Mouse (Mus musculus) forebrain, embryonic 15.5 days (tissue): ENCODE measurements around the gene Lrch1. TPM values are rescaled to one million over a fixed set of nuclear protein-coding genes. Genes with fewer than 3 reads are reported as not detected.

Experiments
- ATAC-seq: fragments of 200-750 bp; cut with Nextera tagmentation; replicated peaks from 2 replicates; pipeline ENCODE4 v1.8.0; 2017; ENCODE audit warnings: mild to moderate bottlenecking, moderate TSS enrichment, moderate library complexity
- H3K27ac ChIP-seq: fragments of 300-500 bp; sonication (generic); replicated peaks from 2 replicates; pipeline ENCODE4 v1.5.1; 2015; ENCODE audit warnings: mild to moderate bottlenecking, inconsistent platforms
- H3K27me3 ChIP-seq: fragments of 300-500 bp; sonication (generic); 2 replicates; pipeline ENCODE4 v1.6.1; 2015; ENCODE audit warnings: inconsistent platforms
- H3K36me3 ChIP-seq: fragments of 300-500 bp; sonication (generic); 2 replicates; pipeline ENCODE4 v1.6.1; 2015; ENCODE audit warnings: mild to moderate bottlenecking, inconsistent platforms
- H3K4me1 ChIP-seq: fragments of 300-500 bp; sonication (generic); 2 replicates; pipeline ENCODE4 v1.6.1; 2015; ENCODE audit warnings: inconsistent platforms
- H3K4me2 ChIP-seq: fragments of 300-500 bp; sonication (generic); replicated peaks from 2 replicates; pipeline ENCODE4 v1.6.1; 2015; ENCODE audit warnings: mild to moderate bottlenecking, inconsistent platforms
- H3K4me3 ChIP-seq: fragments of 300-500 bp; sonication (generic); 2 replicates; pipeline ENCODE4 v1.5.1; 2015; ENCODE audit warnings: mild to moderate bottlenecking, inconsistent platforms
- H3K9ac ChIP-seq: fragments of 300-500 bp; sonication (generic); replicated peaks from 2 replicates; pipeline ENCODE4 v1.6.1; 2015; ENCODE audit warnings: mild to moderate bottlenecking, inconsistent platforms
- H3K9me3 ChIP-seq: fragments of 300-500 bp; sonication (generic); 2 replicates; pipeline ENCODE4 v1.6.1; 2016; ENCODE audit warnings: inconsistent platforms
- WGBS: fragments of 180-500 bp; shearing (Covaris S2); methylation state at CpG from one replicate; pipeline ENCODE4 v1.1.7; 2015; ENCODE audit warnings: mixed read lengths; 5-methylcytosine and 5-hydroxymethylcytosine counted together
- polyA plus RNA-seq: library from polyadenylated mRNA; unstranded; fragments of >200 nt; fragmentation: Nextera tagmentation; extraction: Ambion mirVana; gene quantifications from 2 replicates; pipeline ENCODE4 v1.2.1, GENCODE M21; 2015

Gene Lrch1
- polyA plus RNA-seq, 1 experiment from 2014 or later = 10.9 TPM

GRCm38 (mm10) chr14:74916691-74917090 is 31.0 kb downstream of the Lrch1 start:
- Histone ChIP-seq H3K27me3 (no peaks in the 10 kb centered on the region), H3K4me3 (no peak overlapping the region), H3K9ac (no peak overlapping the region), H3K9me3 (no peaks in the 10 kb centered on the region), H3K27ac (no peak overlapping the region), H3K36me3 (no peaks in the 10 kb centered on the region), H3K4me2 (no peak overlapping the region), H3K4me1 (peaks cover 28% of the 10 kb centered on the region)
- no peak for ATAC-seq
- 87% methylated on average over 4 of the region's 4 CpGs for WGBS

DNA sequence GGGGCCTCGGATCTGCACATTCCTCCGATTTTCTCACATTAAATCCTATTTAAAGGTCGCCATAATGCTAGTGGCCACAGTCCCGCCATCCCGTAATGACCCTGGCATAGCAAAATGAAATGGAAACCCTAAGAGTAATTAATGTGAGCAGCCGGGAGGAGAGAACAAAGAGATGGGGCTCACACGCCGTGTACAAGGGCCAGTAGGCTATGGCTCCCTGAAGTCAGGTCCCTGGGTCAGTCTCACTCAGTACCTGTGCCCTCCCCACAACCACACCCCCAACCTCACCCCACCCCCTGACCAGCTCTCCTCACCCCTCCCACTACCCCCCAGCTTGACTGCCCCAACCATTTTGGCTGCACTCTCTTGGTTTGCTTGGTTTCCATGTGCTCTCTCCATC is 31.6 kb downstream of the Lrch1 start:
- H3K9ac ChIP-seq = no peak overlapping the region
- ATAC-seq = no peak
- H3K4me2 ChIP-seq = no peak overlapping the region
- no peaks in the 10 kb centered on the region for H3K27me3 ChIP-seq
- peaks cover 28% of the 10 kb centered on the region for H3K4me1 ChIP-seq
- WGBS = 46% methylated on average over 8 of the region's 8 CpGs
- no peak overlapping the region for H3K4me3 ChIP-seq
- H3K36me3 ChIP-seq = no peaks in the 10 kb centered on the region
- H3K9me3 ChIP-seq = no peaks in the 10 kb centered on the region
- no peak overlapping the region for H3K27ac ChIP-seq

- Histone ChIP-seq H3K9ac (no peak overlapping the region), H3K36me3 (no peaks in the 10 kb centered on the region), H3K9me3 (no peaks in the 10 kb centered on the region), H3K4me2 (no peak overlapping the region), H3K4me1 (peaks cover 28% of the 10 kb centered on the region), H3K4me3 (no peak overlapping the region), H3K27me3 (no peaks in the 10 kb centered on the region), H3K27ac (peak overlapping the region; percentile 29)
- no peak for ATAC-seq
- 73% methylated on average over 2 of the region's 2 CpGs for WGBS
These were observed 32.0 kb downstream of the Lrch1 start for GRCm38 (mm10) chr14:74915658-74916057.

DNA sequence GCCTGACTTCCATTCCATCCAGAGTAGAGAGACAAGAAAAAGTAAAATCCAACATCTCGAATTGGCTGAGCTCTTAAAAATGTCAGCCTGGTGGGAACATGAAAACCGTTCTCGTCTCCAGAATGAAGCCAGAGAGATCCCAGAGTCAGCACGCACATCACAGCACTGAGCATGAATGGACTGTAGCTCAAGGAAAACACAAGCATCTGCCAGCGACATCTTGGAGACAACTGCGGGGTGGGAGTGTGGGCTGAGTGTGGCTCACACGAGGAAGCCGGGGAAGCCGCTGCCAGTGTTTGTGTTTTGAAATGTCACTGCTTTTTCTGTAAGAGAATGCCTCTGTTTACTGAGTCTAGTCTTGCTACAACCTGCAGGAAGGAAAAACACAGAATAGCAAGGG is 32.7 kb downstream of the Lrch1 start:
- no peak overlapping the region for H3K4me2 ChIP-seq
- H3K4me1 ChIP-seq = peaks cover 28% of the 10 kb centered on the region
- WGBS = 54% methylated on average over 9 of the region's 9 CpGs
- no peaks in the 10 kb centered on the region for H3K36me3 ChIP-seq
- H3K4me3 ChIP-seq = no peak overlapping the region
- H3K9ac ChIP-seq = no peak overlapping the region
- ATAC-seq = 0 out of 2 replicates have a peak, but pooled peaks have one; percentile 53
- no peaks in the 10 kb centered on the region for H3K27me3 ChIP-seq
- no peaks in the 10 kb centered on the region for H3K9me3 ChIP-seq
- peak overlapping the region; percentile 29 for H3K27ac ChIP-seq

DNA sequence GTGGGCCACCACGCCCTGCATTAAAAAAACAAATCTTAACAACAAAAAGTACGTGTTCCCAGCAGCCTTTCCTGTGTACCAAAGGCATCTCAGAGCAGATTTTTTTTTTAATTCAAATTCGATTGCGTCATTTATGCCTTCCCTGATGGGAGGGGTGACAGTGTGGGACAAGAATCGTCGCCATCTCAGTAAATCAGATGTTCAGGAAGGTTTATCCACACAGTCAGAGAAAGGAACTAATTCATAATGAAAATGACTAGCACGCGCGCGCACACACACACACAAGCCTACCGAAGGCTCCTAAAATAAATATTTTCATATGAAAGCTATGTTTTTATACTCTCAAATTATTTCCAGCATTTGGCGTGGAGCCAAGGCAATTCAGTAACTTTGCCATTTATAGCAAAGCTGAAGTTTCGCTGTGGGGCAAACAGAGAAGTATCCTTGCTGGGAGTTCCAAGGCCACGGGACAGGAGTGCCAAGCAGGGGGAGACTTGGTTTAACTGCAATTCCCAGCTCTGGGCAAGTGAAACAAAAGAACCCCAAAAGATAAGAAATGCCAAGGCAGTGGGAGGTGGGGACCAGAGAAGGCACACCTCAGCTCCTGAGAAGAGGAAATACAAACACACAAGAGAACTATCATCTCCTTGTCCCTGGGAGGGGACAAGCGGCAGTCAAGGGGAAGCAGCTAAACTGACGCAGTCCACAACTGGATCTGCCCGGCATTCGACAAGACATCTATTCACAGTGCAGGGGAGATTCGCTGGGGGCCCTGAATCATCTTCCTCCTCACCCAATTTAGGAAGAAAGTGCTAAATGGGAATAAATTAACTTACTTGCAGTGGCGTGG is 34.1 kb downstream of the Lrch1 start:
- Histone ChIP-seq H3K27ac (no peak overlapping the region), H3K4me1 (peaks cover 30% of the 10 kb centered on the region), H3K4me2 (no peak overlapping the region), H3K4me3 (no peak overlapping the region), H3K9me3 (no peaks in the 10 kb centered on the region), H3K36me3 (no peaks in the 10 kb centered on the region), H3K9ac (no peak overlapping the region), H3K27me3 (no peaks in the 10 kb centered on the region)
- WGBS = 74% methylated on average over 20 of the region's 20 CpGs
- ATAC-seq = no peak

- peaks cover 36% of the 10 kb centered on the region for H3K4me1 ChIP-seq
- no peak overlapping the region for H3K9ac ChIP-seq
- H3K4me3 ChIP-seq = no peak overlapping the region
- no peak overlapping the region for H3K27ac ChIP-seq
- ATAC-seq = no peak
- no peaks in the 10 kb centered on the region for H3K36me3 ChIP-seq
- no peak overlapping the region for H3K4me2 ChIP-seq
- no peaks in the 10 kb centered on the region for H3K9me3 ChIP-seq
- H3K27me3 ChIP-seq = no peaks in the 10 kb centered on the region
- WGBS = 72% methylated on average over 5 of the region's 5 CpGs
These were observed 37.3 kb downstream of the Lrch1 start for GRCm38 (mm10) chr14:74910363-74910762.

- H3K36me3 ChIP-seq = no peaks in the 10 kb centered on the region
- H3K4me2 ChIP-seq = no peak overlapping the region
- no peaks in the 10 kb centered on the region for H3K9me3 ChIP-seq
- H3K27me3 ChIP-seq = no peaks in the 10 kb centered on the region
- no peak overlapping the region for H3K9ac ChIP-seq
- no peak for ATAC-seq
- WGBS = 89% methylated on average over 8 of the region's 8 CpGs
- H3K4me3 ChIP-seq = no peak overlapping the region
- H3K4me1 ChIP-seq = peaks cover 24% of the 10 kb centered on the region
- peak overlapping the region; percentile 91; the same call in 1 of the 2 replicates for H3K27ac ChIP-seq
These were observed 38.7 kb downstream of the Lrch1 start for GRCm38 (mm10) chr14:74909021-74909420.

GRCm38 (mm10) chr14:74908250-74908649 is 39.4 kb downstream of the Lrch1 start:
- H3K9ac ChIP-seq = no peak overlapping the region
- H3K9me3 ChIP-seq = no peaks in the 10 kb centered on the region
- peak overlapping the region; percentile 91 for H3K27ac ChIP-seq
- WGBS = 88% methylated on average over 6 of the region's 6 CpGs
- no peak for ATAC-seq
- H3K36me3 ChIP-seq = no peaks in the 10 kb centered on the region
- H3K4me1 ChIP-seq = peaks cover 16% of the 10 kb centered on the region
- no peaks in the 10 kb centered on the region for H3K27me3 ChIP-seq
- no peak overlapping the region for H3K4me3 ChIP-seq
- H3K4me2 ChIP-seq = no peak overlapping the region

DNA sequence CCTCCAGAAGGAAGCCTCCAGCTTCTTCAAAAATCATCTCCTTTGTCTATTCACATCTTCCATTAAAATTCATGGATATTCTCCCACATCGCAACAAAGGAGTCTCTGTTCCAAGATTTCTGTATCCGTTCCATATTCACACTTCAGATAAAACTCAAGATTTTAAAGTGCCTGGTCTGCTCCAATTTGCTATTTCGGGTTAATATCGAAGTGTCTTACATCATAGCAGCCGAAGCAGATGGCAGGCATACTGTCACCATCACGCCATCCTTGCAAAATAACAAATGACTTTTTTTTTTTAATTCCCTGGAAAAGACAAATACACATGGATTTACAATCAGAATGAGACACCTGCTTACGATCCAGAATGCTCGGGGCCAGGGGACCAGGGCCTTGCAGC is 40.0 kb downstream of the Lrch1 start:
- Histone ChIP-seq H3K9me3 (no peaks in the 10 kb centered on the region), H3K4me3 (no peak overlapping the region), H3K27ac (peak overlapping the region; percentile 91), H3K36me3 (no peaks in the 10 kb centered on the region), H3K4me1 (peaks cover 15% of the 10 kb centered on the region), H3K9ac (no peak overlapping the region), H3K4me2 (no peak overlapping the region), H3K27me3 (no peaks in the 10 kb centered on the region)
- WGBS = 54% methylated on average over 8 of the region's 8 CpGs
- peak; percentile 60; the same call in 1 of the 2 replicates for ATAC-seq

DNA sequence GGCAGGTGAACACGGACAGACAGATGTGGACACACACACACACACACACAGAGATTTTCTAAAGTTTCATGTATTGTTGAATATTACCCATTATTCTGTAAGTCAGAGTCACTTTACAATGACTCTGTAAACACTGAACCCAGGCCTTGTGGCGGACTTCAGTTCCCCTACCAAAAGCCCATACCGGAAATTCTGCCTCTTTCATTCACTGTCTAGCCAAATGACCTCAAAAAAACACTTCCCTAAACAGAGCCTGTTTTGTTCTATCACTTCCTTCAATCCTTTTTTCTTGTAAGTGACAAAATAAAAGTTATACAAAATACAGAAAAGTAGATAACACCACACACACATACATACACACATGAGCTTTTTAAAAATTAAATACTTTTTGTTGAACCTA is 41.7 kb downstream of the Lrch1 start:
- WGBS = 83% methylated on average over 3 of the region's 3 CpGs
- Histone ChIP-seq H3K27ac (no peak overlapping the region), H3K4me3 (no peak overlapping the region), H3K27me3 (no peaks in the 10 kb centered on the region), H3K36me3 (no peaks in the 10 kb centered on the region), H3K4me1 (peaks cover 15% of the 10 kb centered on the region), H3K9ac (no peak overlapping the region), H3K9me3 (no peaks in the 10 kb centered on the region), H3K4me2 (no peak overlapping the region)
- ATAC-seq = no peak

GRCm38 (mm10) chr14:74904442-74904841 is 43.2 kb downstream of the Lrch1 start:
- no peaks in the 10 kb centered on the region for H3K9me3 ChIP-seq
- no peak overlapping the region for H3K27ac ChIP-seq
- ATAC-seq = no peak
- H3K9ac ChIP-seq = no peak overlapping the region
- no peaks in the 10 kb centered on the region for H3K36me3 ChIP-seq
- no peaks in the 10 kb centered on the region for H3K27me3 ChIP-seq
- peaks cover 15% of the 10 kb centered on the region for H3K4me1 ChIP-seq
- WGBS = 89% methylated on average over 5 of the region's 5 CpGs
- H3K4me2 ChIP-seq = no peak overlapping the region
- H3K4me3 ChIP-seq = no peak overlapping the region

DNA sequence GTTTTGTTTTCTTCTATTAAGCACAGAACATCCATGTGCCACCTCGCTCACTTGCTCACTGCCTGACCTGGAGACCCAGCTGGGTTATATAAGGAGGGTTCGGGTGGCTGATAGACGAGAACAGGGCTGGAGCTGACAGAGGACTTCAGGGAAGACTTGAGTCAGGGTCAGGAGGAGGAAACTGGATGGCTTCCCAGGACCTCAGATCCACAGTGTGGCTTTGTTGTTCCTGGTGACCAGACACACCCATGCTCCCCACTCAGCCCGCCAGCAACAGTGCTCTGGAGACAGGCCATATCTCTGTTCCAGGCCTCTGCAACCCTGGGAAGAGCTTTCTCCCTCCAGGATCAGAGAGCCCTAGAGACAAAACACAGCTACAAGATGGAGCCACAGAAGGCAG is 44.6 kb downstream of the Lrch1 start:
- WGBS = 82% methylated on average over 4 of the region's 4 CpGs
- no peak overlapping the region for H3K4me2 ChIP-seq
- H3K27me3 ChIP-seq = no peaks in the 10 kb centered on the region
- H3K9ac ChIP-seq = no peak overlapping the region
- no peak for ATAC-seq
- H3K9me3 ChIP-seq = no peaks in the 10 kb centered on the region
- H3K4me3 ChIP-seq = no peak overlapping the region
- H3K27ac ChIP-seq = no peak overlapping the region
- no peaks in the 10 kb centered on the region for H3K36me3 ChIP-seq
- peaks cover 11% of the 10 kb centered on the region for H3K4me1 ChIP-seq
